Mouse (Mus musculus): ENCODE measurements around the gene Tbc1d2.

DNA sequence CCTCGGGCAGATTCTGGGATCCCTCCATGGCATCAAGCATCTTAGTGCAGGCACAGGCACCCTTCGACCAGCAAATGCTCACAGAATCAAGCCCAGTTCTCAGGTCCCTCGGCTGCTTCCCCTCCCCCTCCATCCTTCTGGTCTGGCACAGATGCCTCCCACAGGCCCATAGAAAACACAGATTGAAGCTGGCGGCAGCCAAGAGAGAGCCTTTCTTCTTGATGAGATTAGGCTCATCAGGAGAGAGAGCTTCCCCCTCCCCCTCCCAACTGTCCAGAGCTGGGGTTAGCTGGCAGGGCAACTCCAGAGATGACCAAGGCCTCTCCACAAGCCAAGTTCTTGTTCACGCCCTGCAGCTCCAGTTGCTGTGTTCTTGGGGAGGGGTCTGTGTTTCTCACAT is 80.3 kb downstream of the Tbc1d2 start:
- no peak for TF ChIP-seq CTCF (conservative IDR thresholded peaks at IDR 0.05; ENCODE audit: low read length)
- no peak for TF ChIP-seq POU5F1 (IDR thresholded peaks at IDR 0.05; ENCODE audit: borderline replicate concordance, low read length)
- TF ChIP-seq NANOG (IDR thresholded peaks at IDR 0.05; ENCODE audit: borderline replicate concordance, low read length): no peak
